Mouse (Mus musculus): ENCODE measurements at regions not wholly inside any gene's neighbourhood (a gene's known extent, or its start where the extent isn't known, plus 50 kb on each side); places are given as distances from the start of the nearest gene placed in this dataset.

DNA sequence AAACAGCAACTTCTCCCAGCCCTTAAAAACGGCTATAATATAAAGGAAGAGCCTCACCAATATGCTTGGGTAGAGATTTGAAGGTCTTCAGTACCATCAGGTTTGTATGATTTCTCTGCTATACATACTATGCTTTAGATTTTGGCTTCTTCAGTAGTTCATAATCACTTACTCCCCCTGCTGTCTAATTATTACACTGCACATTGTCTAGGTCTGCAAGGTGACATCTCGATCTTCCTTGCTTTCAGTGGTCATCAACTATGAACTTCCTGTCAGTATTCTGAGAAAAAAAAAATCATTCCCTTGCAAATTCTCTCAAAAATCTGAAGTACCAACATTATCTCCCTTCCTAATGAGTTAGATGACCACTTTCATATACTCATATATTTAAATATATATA, 225.4 kb upstream of the Galnt5 start:
- H3K27ac ChIP-seq (ENCODE audit: low read length): no peak overlapping the region
- no peaks in the 10 kb centered on the region for H3K4me1 ChIP-seq (replicated peaks; ENCODE audit: control insufficient read depth, insufficient read depth, low read length)
- H3K4me3 ChIP-seq (replicated peaks; ENCODE audit: low read length): no peak overlapping the region
- no peak overlapping the region for H3K4me2 ChIP-seq (ENCODE audit: low read length)
- no peaks in the 10 kb centered on the region for H3K36me3 ChIP-seq (ENCODE audit: control insufficient read depth, insufficient read depth)
- no peak overlapping the region for H3K9ac ChIP-seq (replicated peaks; ENCODE audit: low read depth, low read length)
- ATAC-seq: no peak
- WGBS: 80% methylated on average over 2 of the region's 2 CpGs
- H3K9me3 ChIP-seq (ENCODE audit: control insufficient read depth, low read length): no peaks in the 10 kb centered on the region
- no peaks in the 10 kb centered on the region for H3K27me3 ChIP-seq (replicated peaks; ENCODE audit: control insufficient read depth, insufficient read depth, low read length)

DNA sequence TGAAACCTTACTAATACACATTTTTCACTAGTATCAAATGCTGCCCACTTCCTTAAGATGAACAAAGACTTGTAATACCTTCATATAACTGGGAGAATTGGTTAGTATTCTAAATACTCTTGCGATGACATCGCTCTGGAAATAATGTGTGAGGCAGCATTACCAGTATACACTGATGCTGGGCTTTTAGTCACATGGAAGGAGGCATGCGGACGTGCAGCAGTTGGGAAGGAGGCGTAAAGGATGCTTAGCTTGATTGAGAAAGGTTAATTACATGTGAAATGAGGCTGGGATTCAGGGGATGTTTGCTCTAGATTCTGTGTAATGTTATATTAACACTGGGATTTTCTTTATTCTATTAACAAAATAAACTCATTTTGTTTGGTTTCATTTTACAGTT, 221.5 kb upstream of the Galnt5 start:
- WGBS: 54% methylated on average over 5 of the region's 5 CpGs
- Histone ChIP-seq H3K27ac (ENCODE audit: low read length) (no peak overlapping the region), H3K4me3 (replicated peaks; ENCODE audit: low read length) (no peak overlapping the region), H3K9me3 (ENCODE audit: control insufficient read depth, low read length) (no peaks in the 10 kb centered on the region), H3K27me3 (replicated peaks; ENCODE audit: control insufficient read depth, insufficient read depth, low read length) (no peaks in the 10 kb centered on the region), H3K4me1 (replicated peaks; ENCODE audit: control insufficient read depth, insufficient read depth, low read length) (no peaks in the 10 kb centered on the region), H3K9ac (replicated peaks; ENCODE audit: low read depth, low read length) (no peak overlapping the region), H3K36me3 (ENCODE audit: control insufficient read depth, insufficient read depth) (no peaks in the 10 kb centered on the region), H3K4me2 (ENCODE audit: low read length) (no peak overlapping the region)
- ATAC-seq: no peak

DNA sequence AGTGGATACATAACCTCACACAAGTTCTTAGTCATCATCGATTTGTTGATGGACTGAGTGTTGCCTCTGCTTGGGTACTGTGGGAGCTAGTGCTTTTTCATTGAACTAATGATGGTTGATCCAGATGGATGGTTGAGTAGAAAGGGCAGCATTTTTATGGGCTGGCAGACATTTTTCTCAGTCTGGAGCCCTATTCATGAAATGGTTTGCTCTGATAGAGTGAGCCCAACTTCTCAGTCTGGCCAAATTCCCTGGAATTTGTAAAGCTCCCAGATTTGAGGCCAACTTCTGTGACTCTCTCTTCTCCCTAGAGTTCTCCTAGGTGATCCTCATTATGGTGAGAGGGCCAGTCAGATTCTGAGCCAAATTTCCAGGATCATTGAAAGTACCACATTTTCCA, 216.8 kb upstream of the Galnt5 start:
- no peak overlapping the region for H3K27ac ChIP-seq (ENCODE audit: low read length)
- no peak for ATAC-seq
- no peak overlapping the region for H3K4me3 ChIP-seq (replicated peaks; ENCODE audit: low read length)
- H3K27me3 ChIP-seq (replicated peaks; ENCODE audit: control insufficient read depth, insufficient read depth, low read length): no peaks in the 10 kb centered on the region
- H3K4me1 ChIP-seq (replicated peaks; ENCODE audit: control insufficient read depth, insufficient read depth, low read length): no peaks in the 10 kb centered on the region
- WGBS: 89% methylated on average over 1 of the region's 1 CpGs
- no peak overlapping the region for H3K4me2 ChIP-seq (ENCODE audit: low read length)
- H3K36me3 ChIP-seq (ENCODE audit: control insufficient read depth, insufficient read depth): no peaks in the 10 kb centered on the region
- H3K9ac ChIP-seq (replicated peaks; ENCODE audit: low read depth, low read length): no peak overlapping the region
- H3K9me3 ChIP-seq (ENCODE audit: control insufficient read depth, low read length): no peaks in the 10 kb centered on the region

DNA sequence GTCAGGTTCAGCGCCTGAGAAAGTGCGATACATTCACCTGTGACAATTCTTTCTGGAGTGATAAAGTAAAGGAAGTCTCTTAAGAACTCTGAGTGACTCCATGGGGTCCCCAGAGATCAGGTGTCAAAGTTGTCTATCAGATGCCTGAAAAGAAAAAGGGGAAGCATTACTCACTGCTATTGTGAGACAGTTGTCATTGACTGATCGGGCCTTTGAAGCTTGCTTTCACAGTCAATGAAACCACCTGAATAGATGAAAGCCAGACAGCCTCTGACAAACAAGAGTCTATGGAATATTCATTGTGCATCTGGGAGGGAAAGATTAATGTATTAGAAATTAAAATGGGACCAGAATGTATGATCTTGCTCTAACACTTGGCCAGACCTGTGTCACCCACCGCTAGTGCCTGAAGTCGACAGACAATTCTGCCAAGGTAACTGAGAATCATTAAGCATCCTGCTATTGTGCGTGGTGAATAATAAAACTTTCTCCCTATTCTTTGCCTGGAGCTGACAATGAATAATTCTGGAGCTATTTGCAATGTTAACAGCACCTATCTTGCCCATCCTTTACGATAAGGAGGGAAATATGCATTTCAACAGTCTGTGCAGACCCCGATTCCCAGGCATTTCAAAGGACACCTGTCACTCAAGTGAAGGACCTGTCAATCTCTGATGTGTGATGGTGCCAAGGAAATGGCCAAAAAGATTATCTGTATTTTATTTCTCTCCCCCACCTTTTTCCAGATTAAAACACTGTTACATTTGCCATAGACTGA, 204.0 kb upstream of the Galnt5 start:
- Histone ChIP-seq H3K27ac (ENCODE audit: low read length) (no peak overlapping the region), H3K9me3 (ENCODE audit: control insufficient read depth, low read length) (no peaks in the 10 kb centered on the region), H3K4me3 (replicated peaks; ENCODE audit: low read length) (no peak overlapping the region), H3K4me2 (ENCODE audit: low read length) (no peak overlapping the region), H3K27me3 (replicated peaks; ENCODE audit: control insufficient read depth, insufficient read depth, low read length) (no peaks in the 10 kb centered on the region), H3K9ac (replicated peaks; ENCODE audit: low read depth, low read length) (no peak overlapping the region), H3K36me3 (ENCODE audit: control insufficient read depth, insufficient read depth) (no peaks in the 10 kb centered on the region), H3K4me1 (replicated peaks; ENCODE audit: control insufficient read depth, insufficient read depth, low read length) (0 out of 2 replicates have a peak, but pooled peaks cover 2% of the 10 kb centered on the region)
- peak; percentile 84 for ATAC-seq
- 50% methylated on average over 8 of the region's 8 CpGs for WGBS

DNA sequence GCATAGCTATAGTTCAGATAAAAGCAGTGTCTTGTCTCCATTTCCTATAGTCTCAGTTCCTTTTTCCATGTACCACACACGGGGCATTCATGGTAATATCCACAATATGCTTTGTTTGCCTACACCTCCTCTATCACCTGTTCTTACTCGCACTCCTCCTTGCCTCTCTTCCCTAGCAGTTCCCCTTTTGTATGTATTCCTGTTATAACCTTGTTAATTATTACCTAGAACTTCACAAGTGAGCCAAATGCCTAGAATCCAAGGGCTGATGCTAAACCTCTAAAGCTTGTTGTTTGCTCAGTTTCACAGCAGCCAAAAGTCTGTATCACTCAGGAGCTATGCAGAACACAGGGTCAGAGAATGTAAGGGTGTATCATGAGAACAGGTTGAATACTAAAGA, 198.4 kb upstream of the Galnt5 start:
- H3K27me3 ChIP-seq (replicated peaks; ENCODE audit: control insufficient read depth, insufficient read depth, low read length): no peaks in the 10 kb centered on the region
- WGBS: 79% methylated on average over 2 of the region's 2 CpGs
- H3K9ac ChIP-seq (replicated peaks; ENCODE audit: low read depth, low read length): no peak overlapping the region
- no peaks in the 10 kb centered on the region for H3K36me3 ChIP-seq (ENCODE audit: control insufficient read depth, insufficient read depth)
- H3K4me2 ChIP-seq (ENCODE audit: low read length): no peak overlapping the region
- no peak overlapping the region for H3K4me3 ChIP-seq (replicated peaks; ENCODE audit: low read length)
- ATAC-seq: no peak
- no peak overlapping the region for H3K27ac ChIP-seq (ENCODE audit: low read length)
- no peaks in the 10 kb centered on the region for H3K4me1 ChIP-seq (replicated peaks; ENCODE audit: control insufficient read depth, insufficient read depth, low read length)
- no peaks in the 10 kb centered on the region for H3K9me3 ChIP-seq (ENCODE audit: control insufficient read depth, low read length)

DNA sequence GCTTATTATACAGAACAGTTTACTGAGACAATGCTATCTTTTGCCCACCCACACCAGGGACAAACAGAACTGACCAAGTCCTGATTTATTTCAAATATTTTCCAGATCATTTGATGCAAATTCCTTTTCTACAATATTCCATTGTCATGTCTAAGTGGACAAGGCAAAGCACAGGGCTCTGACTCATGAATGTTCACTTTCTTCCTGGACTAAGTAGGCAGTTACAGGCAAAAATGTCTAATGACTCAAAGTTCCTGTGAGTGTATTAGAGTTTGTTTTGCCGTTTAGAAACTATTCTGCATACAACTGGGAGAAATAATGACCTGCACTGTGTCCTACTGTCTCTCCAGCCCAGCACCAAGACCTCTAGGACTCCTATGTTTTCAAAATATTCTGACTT, 189.8 kb upstream of the Galnt5 start:
- 68% methylated on average over 1 of the region's 1 CpGs for WGBS
- ATAC-seq: no peak
- no peaks in the 10 kb centered on the region for H3K36me3 ChIP-seq (ENCODE audit: control insufficient read depth, insufficient read depth)

DNA sequence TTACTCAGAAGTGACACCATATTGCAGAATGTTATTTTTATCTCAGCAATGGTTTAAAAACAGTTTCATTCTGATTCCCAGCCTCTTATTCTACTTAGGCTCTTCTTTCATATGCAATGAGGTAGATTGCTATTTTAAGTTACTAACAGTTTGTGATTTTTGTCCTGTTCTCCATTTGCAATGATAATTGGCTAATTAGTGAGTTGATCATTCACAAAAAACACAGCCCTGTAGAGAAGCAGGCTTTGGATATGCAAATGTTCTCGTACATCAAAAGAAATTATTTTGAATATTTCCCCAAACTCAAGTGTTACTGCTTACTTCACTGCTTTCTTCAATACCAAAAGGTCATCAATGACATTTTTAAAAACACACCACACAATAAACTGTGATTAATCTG, 184.7 kb upstream of the Galnt5 start:
- no peak overlapping the region for H3K9ac ChIP-seq (replicated peaks; ENCODE audit: low read depth, low read length)
- no peaks in the 10 kb centered on the region for H3K36me3 ChIP-seq (ENCODE audit: control insufficient read depth, insufficient read depth)
- H3K4me1 ChIP-seq (replicated peaks; ENCODE audit: control insufficient read depth, insufficient read depth, low read length): no peaks in the 10 kb centered on the region
- H3K27me3 ChIP-seq (replicated peaks; ENCODE audit: control insufficient read depth, insufficient read depth, low read length): no peaks in the 10 kb centered on the region
- peak; percentile 95 for ATAC-seq
- H3K9me3 ChIP-seq (ENCODE audit: control insufficient read depth, low read length): no peaks in the 10 kb centered on the region
- 14% methylated on average over 1 of the region's 1 CpGs for WGBS
- no peak overlapping the region for H3K27ac ChIP-seq (ENCODE audit: low read length)
- no peak overlapping the region for H3K4me2 ChIP-seq (ENCODE audit: low read length)
- H3K4me3 ChIP-seq (replicated peaks; ENCODE audit: low read length): no peak overlapping the region

More for the DNA sequence above, 189.8 kb upstream of the Galnt5 start:
- Histone ChIP-seq H3K4me3 (replicated peaks; ENCODE audit: low read length) (no peak overlapping the region), H3K9me3 (ENCODE audit: control insufficient read depth, low read length) (no peaks in the 10 kb centered on the region), H3K9ac (replicated peaks; ENCODE audit: low read depth, low read length) (no peak overlapping the region), H3K4me1 (replicated peaks; ENCODE audit: control insufficient read depth, insufficient read depth, low read length) (no peaks in the 10 kb centered on the region), H3K27me3 (replicated peaks; ENCODE audit: control insufficient read depth, insufficient read depth, low read length) (no peaks in the 10 kb centered on the region), H3K4me2 (ENCODE audit: low read length) (no peak overlapping the region), H3K27ac (ENCODE audit: low read length) (no peak overlapping the region)

DNA sequence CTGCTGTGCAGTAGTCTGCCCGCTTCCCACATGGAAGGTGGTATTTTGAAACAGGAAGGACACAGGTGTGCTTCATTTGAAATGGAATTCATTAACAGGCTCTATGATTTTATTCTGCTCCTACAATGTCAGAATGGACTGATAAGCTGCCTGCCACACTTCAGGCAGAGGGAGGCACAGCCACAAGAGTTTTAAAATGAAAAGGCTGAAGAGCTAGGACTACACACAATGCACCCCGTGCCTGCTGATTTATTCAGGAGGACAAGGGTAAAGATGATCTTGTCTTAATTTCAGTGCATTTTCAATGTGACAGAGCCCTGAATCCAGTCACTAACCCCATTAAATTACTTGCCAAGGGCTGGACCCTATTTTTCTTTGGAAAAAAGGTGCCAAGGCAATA, 177.3 kb upstream of the Galnt5 start:
- H3K4me1 ChIP-seq (replicated peaks; ENCODE audit: control insufficient read depth, insufficient read depth, low read length): peaks cover 8% of the 10 kb centered on the region; the same call in 1 of the 2 replicates
- H3K27me3 ChIP-seq (replicated peaks; ENCODE audit: control insufficient read depth, insufficient read depth, low read length): no peaks in the 10 kb centered on the region
- H3K4me3 ChIP-seq (replicated peaks; ENCODE audit: low read length): no peak overlapping the region
- no peak overlapping the region for H3K27ac ChIP-seq (ENCODE audit: low read length)
- H3K36me3 ChIP-seq (ENCODE audit: control insufficient read depth, insufficient read depth): no peaks in the 10 kb centered on the region
- H3K9me3 ChIP-seq (ENCODE audit: control insufficient read depth, low read length): no peaks in the 10 kb centered on the region
- no peak overlapping the region for H3K9ac ChIP-seq (replicated peaks; ENCODE audit: low read depth, low read length)
- 28% methylated on average over 2 of the region's 2 CpGs for WGBS
- ATAC-seq: peak; percentile 57
- H3K4me2 ChIP-seq (ENCODE audit: low read length): no peak overlapping the region

DNA sequence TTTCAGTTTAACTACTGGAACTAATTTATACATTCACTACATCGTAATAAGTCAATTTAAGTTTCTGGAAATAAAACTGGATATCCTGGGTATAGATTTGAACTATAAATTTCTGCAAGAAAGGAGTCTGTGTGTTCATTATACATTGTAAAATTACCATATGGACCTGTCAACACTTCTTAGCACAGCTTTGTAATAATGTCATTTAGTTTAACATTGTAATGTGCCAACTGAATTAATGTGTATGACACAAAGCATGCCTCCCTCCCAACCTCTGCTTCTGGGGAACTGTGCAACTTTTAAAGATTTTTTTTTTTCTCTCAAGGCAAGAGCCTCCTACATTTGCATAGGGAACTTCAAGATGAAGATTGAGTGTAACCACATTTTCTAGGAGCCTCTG, 176.8 kb upstream of the Galnt5 start:
- Histone ChIP-seq H3K4me2 (ENCODE audit: low read length) (no peak overlapping the region), H3K36me3 (ENCODE audit: control insufficient read depth, insufficient read depth) (no peaks in the 10 kb centered on the region), H3K27me3 (replicated peaks; ENCODE audit: control insufficient read depth, insufficient read depth, low read length) (no peaks in the 10 kb centered on the region), H3K4me3 (replicated peaks; ENCODE audit: low read length) (no peak overlapping the region), H3K4me1 (replicated peaks; ENCODE audit: control insufficient read depth, insufficient read depth, low read length) (peaks cover 8% of the 10 kb centered on the region; the same call in 1 of the 2 replicates), H3K9me3 (ENCODE audit: control insufficient read depth, low read length) (no peaks in the 10 kb centered on the region), H3K27ac (ENCODE audit: low read length) (no peak overlapping the region), H3K9ac (replicated peaks; ENCODE audit: low read depth, low read length) (no peak overlapping the region)
- WGBS: 25% methylated on average over 1 of the region's 1 CpGs
- peak; percentile 94 for ATAC-seq

DNA sequence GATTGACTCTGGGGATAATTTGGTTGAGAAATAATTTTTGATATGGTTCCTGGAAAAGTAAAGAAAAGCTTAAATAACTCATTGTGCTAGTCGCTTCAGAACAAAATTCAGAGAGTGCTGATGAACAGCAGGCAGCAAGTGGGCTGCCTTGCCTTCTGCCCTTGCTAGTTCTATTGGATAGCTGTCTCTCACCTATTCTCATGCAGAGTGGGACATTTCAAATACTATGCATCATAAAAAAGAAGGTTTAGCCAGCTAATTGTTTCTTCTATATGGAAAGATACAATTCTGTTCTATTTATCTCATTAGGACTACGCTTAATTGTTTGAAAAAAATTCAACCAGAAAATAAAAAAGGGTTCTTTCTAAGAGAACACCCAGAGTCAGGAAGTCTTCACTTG, 169.4 kb upstream of the Galnt5 start:
- Histone ChIP-seq H3K27me3 (replicated peaks; ENCODE audit: control insufficient read depth, insufficient read depth, low read length) (no peaks in the 10 kb centered on the region), H3K9me3 (ENCODE audit: control insufficient read depth, low read length) (no peaks in the 10 kb centered on the region), H3K4me2 (ENCODE audit: low read length) (no peak overlapping the region), H3K4me1 (replicated peaks; ENCODE audit: control insufficient read depth, insufficient read depth, low read length) (no peaks in the 10 kb centered on the region), H3K36me3 (ENCODE audit: control insufficient read depth, insufficient read depth) (no peaks in the 10 kb centered on the region), H3K4me3 (replicated peaks; ENCODE audit: low read length) (no peak overlapping the region), H3K9ac (replicated peaks; ENCODE audit: low read depth, low read length) (no peak overlapping the region), H3K27ac (ENCODE audit: low read length) (no peak overlapping the region)
- WGBS: 66% methylated on average over 2 of the region's 2 CpGs
- no peak for ATAC-seq
